Mouse (Mus musculus): ENCODE measurements at regions not wholly inside any gene's neighbourhood (a gene's known extent, or its start where the extent isn't known, plus 50 kb on each side); places are given as distances from the start of the nearest gene placed in this dataset.

- TF ChIP-seq GATA1 (IDR thresholded peaks at IDR 0.05; ENCODE audit: borderline replicate concordance, low read length) (no peak), FLI1 (IDR thresholded peaks at IDR 0.05; ENCODE audit: low read length) (no peak)
Observed at GRCm38 (mm10) chr8:7721880-7722279, 939.2 kb downstream of the Efnb2 start.
